Mouse (Mus musculus): ENCODE results near the gene Ttl.
A peak's percentile ranks its signal among the peaks of the same experiment; 100 is the strongest.

Ttl gene

GRCm38 (mm10) chr2:129084959-129085358 lies 19.2 kb downstream of the Ttl start:
- DNase-seq (ENCODE audit: low spot score): no peak

- DNase-seq (ENCODE audit: low spot score): no peak
Observed at GRCm38 (mm10) chr2:129087520-129087919, 21.8 kb downstream of the Ttl start.

GRCm38 (mm10) chr2:129090370-129090769 lies 24.6 kb downstream of the Ttl start:
- DNase-seq (ENCODE audit: low spot score): no peak

- DNase-seq (ENCODE audit: low spot score): no peak
Observed at GRCm38 (mm10) chr2:129092810-129093209, 27.1 kb downstream of the Ttl start.

- no peak for DNase-seq (ENCODE audit: low spot score)
Observed at GRCm38 (mm10) chr2:129093926-129094724, 28.4 kb downstream of the Ttl start.

GRCm38 (mm10) chr2:129100784-129101310 lies 35.1 kb downstream of the Ttl start, which contains the start of gene Polr1b:
TSS of gene Polr1b (plus strand) at chr2:129100995.
- DNase-seq (ENCODE audit: low spot score): peak; percentile 86

GRCm38 (mm10) chr2:129112924-129113323 lies 47.2 kb downstream of the Ttl start:
- no peak for DNase-seq (ENCODE audit: low spot score)

GRCm38 (mm10) chr2:129115706-129116367 lies 50.1 kb downstream of the Ttl start:
- DNase-seq (ENCODE audit: low spot score): no peak

GRCm38 (mm10) chr2:129116368-129116739 lies 50.6 kb downstream of the Ttl start:
- DNase-seq (ENCODE audit: low spot score): no peak

GRCm38 (mm10) chr2:129118061-129118460 lies 52.3 kb downstream of the Ttl start:
- no peak for DNase-seq (ENCODE audit: low spot score)

- no peak for DNase-seq (ENCODE audit: low spot score)
Observed at GRCm38 (mm10) chr2:129121986-129122385, 56.2 kb downstream of the Ttl start.

- DNase-seq (ENCODE audit: low spot score): peak; percentile 88
Observed at GRCm38 (mm10) chr2:129129412-129129929, 63.7 kb downstream of the Ttl start, which contains the start of gene Chchd5. TSS of gene Chchd5 (plus strand) at chr2:129129700.

GRCm38 (mm10) chr2:129129987-129130545 lies 64.3 kb downstream of the Ttl start:
- DNase-seq (ENCODE audit: low spot score): peak; percentile 36

- no peak for DNase-seq (ENCODE audit: low spot score)
Observed at GRCm38 (mm10) chr2:129130776-129131175, 65.0 kb downstream of the Ttl start.

- no peak for DNase-seq (ENCODE audit: low spot score)
Observed at GRCm38 (mm10) chr2:129132231-129132630, 66.5 kb downstream of the Ttl start.

GRCm38 (mm10) chr2:129133006-129133805 lies 67.5 kb downstream of the Ttl start:
- peak; percentile 55 for DNase-seq (ENCODE audit: low spot score)

- DNase-seq (ENCODE audit: low spot score): no peak
Observed at GRCm38 (mm10) chr2:129139906-129140305, 74.2 kb downstream of the Ttl start.

All from ovary, postnatal 36 days (tissue).